Mouse (Mus musculus): ENCODE data around the gene Olig3.
A peak's percentile ranks its signal among the peaks of the same experiment; 100 is the strongest.

The Olig3 gene

GRCm38 (mm10) chr10:19356071-19356583, at the start of gene Olig3:
Gene Olig3 (plus strand): TSS chr10:19356533.
- DNase-seq, result peak; percentile 69

- DNase-seq, result no peak
Observed at GRCm38 (mm10) chr10:19309681-19310395, 46.5 kb upstream of the Olig3 start.

GRCm38 (mm10) chr10:19310471-19310870, 45.9 kb upstream of the Olig3 start:
- no peak for DNase-seq

- no peak for DNase-seq
Observed at GRCm38 (mm10) chr10:19317962-19318812, 38.1 kb upstream of the Olig3 start.

- peak; percentile 83 for DNase-seq
Observed at GRCm38 (mm10) chr10:19321781-19322180, 34.6 kb upstream of the Olig3 start.

GRCm38 (mm10) chr10:19329191-19329777, 27.0 kb upstream of the Olig3 start:
- DNase-seq, result no peak

- DNase-seq, result peak; percentile 60
Observed at GRCm38 (mm10) chr10:19333425-19333824, 22.9 kb upstream of the Olig3 start.

GRCm38 (mm10) chr10:19338695-19339630, 17.4 kb upstream of the Olig3 start:
- no peak for DNase-seq

GRCm38 (mm10) chr10:19344039-19344438, 12.3 kb upstream of the Olig3 start:
- no peak for DNase-seq

GRCm38 (mm10) chr10:19349326-19349725, 7.0 kb upstream of the Olig3 start:
- DNase-seq, result no peak

- no peak for DNase-seq
Observed at GRCm38 (mm10) chr10:19352006-19352877, 4.1 kb upstream of the Olig3 start.

- DNase-seq, result peak; percentile 45
Observed at GRCm38 (mm10) chr10:19352878-19353301, 3.4 kb upstream of the Olig3 start.

- no peak for DNase-seq
Observed at GRCm38 (mm10) chr10:19353631-19354030, 2.7 kb upstream of the Olig3 start.

- no peak for DNase-seq
Observed at GRCm38 (mm10) chr10:19354146-19354545, 2.2 kb upstream of the Olig3 start.

- DNase-seq, result no peak
Observed at GRCm38 (mm10) chr10:19355076-19355475, 1.3 kb upstream of the Olig3 start.

GRCm38 (mm10) chr10:19356720-19357641, 648 bp downstream of the Olig3 start:
- peak; percentile 43 for DNase-seq

- DNase-seq, result no peak
Observed at GRCm38 (mm10) chr10:19357848-19358247, 1.5 kb downstream of the Olig3 start.

- DNase-seq, result no peak
Observed at GRCm38 (mm10) chr10:19360446-19361300, 4.3 kb downstream of the Olig3 start.
